Mouse (Mus musculus) cortical plate, adult 2 months (tissue): Measurements from ENCODE around the gene Enah.

ENCODE experiments used
- CTCF ChIP-seq: fragments of 200-500 bp; IDR thresholded peaks from 2 replicates; pipeline ENCODE4 v1.5.1; 2011; ENCODE audit warnings: mild to moderate bottlenecking, control low read depth, low read length; ENCODE audit not compliant: insufficient read depth; ENCODE audit errors: extremely low read depth
- POLR2A ChIP-seq: fragments of 200-500 bp; IDR thresholded peaks from 2 replicates; pipeline ENCODE4 v1.6.1; 2011; ENCODE audit warnings: mild to moderate bottlenecking, low read length, control low read depth; ENCODE audit not compliant: insufficient read depth; ENCODE audit errors: extremely low read depth

DNA sequence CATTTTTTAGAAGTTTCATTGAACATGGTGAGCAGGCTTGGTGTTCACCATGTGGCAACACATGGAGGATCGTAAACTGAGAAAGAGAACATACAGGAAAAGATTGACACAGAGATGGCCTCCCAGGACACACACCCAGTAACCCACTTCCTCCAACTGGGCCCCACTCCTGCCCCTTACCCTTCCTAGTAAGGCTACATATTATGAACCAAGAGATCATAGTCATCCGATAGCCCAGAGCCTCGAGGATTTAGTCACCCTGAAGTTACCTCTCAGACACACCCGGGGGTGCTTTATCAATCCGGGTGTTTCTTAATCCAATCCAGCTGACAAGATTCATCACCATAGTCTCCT is 153.9 kb downstream of the Enah start:
- TF ChIP-seq CTCF (no peak), POLR2A (no peak)
